Mouse (Mus musculus) heart, adult 2 months (tissue): ENCODE measurements around the gene Ralbp1. TPM values are rescaled to one million over a fixed set of nuclear protein-coding genes. Genes with fewer than 3 reads are reported as not detected.
A peak's percentile ranks its signal among the peaks of the same experiment; 100 is the strongest.

Source experiments
- DNase-seq, 2 experiments: peaks; one replicate each; pipeline ENCODE4 v3.0.0; 2021
- H3K27ac ChIP-seq: fragments of 200-600 bp; 2 replicates; pipeline ENCODE4 v1.8.1; 2022
- H3K27me3 ChIP-seq: fragments of 200-500 bp; 2 replicates; pipeline ENCODE4 v1.6.1; 2012; ENCODE audit warnings: mild to moderate bottlenecking, low read length, inconsistent platforms, mixed read lengths; ENCODE audit not compliant: control insufficient read depth, insufficient read depth
- H3K36me3 ChIP-seq: fragments of 200-500 bp; 2 replicates; pipeline ENCODE4 v1.6.1; 2012; ENCODE audit warnings: low read length, inconsistent platforms; ENCODE audit not compliant: control insufficient read depth, insufficient read depth
- H3K4me1 ChIP-seq: fragments of 200-500 bp; 2 replicates; pipeline ENCODE4 v1.6.1; 2011; ENCODE audit warnings: low read length; ENCODE audit not compliant: control insufficient read depth, insufficient read depth
- H3K4me3 ChIP-seq: fragments of 200-600 bp; 2 replicates; pipeline ENCODE4 v1.8.1; 2022
- H3K79me2 ChIP-seq: fragments of 200-500 bp; replicated peaks from 2 replicates; pipeline ENCODE4 v1.6.1; 2012; ENCODE audit warnings: mild to moderate bottlenecking, inconsistent platforms, low read length, moderate library complexity, mixed read lengths; ENCODE audit not compliant: control insufficient read depth, insufficient read depth
- H3K9ac ChIP-seq: fragments of 200-500 bp; 2 replicates; pipeline ENCODE4 v1.6.1; 2012; ENCODE audit warnings: low read depth, mild to moderate bottlenecking, control low read depth, inconsistent platforms, low read length, mixed read lengths
- CTCF ChIP-seq: fragments of 200-600 bp; IDR thresholded peaks from 2 replicates; pipeline ENCODE4 v1.8.1; 2022; ENCODE audit warnings: antibody characterized with exemption, mild to moderate bottlenecking, moderate library complexity
- EP300 ChIP-seq: fragments of 200-500 bp; IDR thresholded peaks from 2 replicates; pipeline ENCODE4 v1.6.1; 2011; ENCODE audit warnings: low read depth, low read length, control low read depth; ENCODE audit not compliant: insufficient read depth
- POLR2A ChIP-seq: fragments of 200-500 bp; IDR thresholded peaks from 2 replicates; pipeline ENCODE4 v1.6.1; 2011; ENCODE audit warnings: mild to moderate bottlenecking, low read depth, low read length, control low read depth; ENCODE audit not compliant: insufficient read depth
- WGBS: fragments of 180-500 bp; shearing (Covaris S2); methylation state at CpG from one replicate; pipeline ENCODE4 v1.1.7; 2018; 5-methylcytosine and 5-hydroxymethylcytosine counted together
- intact Hi-C: fragments of 180-260 bp; cut with DNase I; formaldehyde crosslinking; loops from one replicate; pipeline ENCODE4 v1.15.1; 2025
- polyA plus RNA-seq: library from polyadenylated mRNA; depleted of rRNA; stranded (reverse); fragments of >200 nt; gene quantifications from 2 replicates; pipeline ENCODE4 v1.2.3, GENCODE M21; 2012
- total RNA-seq, 2 experiments: library from RNA; stranded (reverse); gene quantifications; 2 replicates each; pipeline ENCODE4 v1.2.3; 2021

Gene Ralbp1
- total and polyA plus RNA-seq, 3 experiments: 16.5 to 39.1 (median 36.0) TPM

DNA sequence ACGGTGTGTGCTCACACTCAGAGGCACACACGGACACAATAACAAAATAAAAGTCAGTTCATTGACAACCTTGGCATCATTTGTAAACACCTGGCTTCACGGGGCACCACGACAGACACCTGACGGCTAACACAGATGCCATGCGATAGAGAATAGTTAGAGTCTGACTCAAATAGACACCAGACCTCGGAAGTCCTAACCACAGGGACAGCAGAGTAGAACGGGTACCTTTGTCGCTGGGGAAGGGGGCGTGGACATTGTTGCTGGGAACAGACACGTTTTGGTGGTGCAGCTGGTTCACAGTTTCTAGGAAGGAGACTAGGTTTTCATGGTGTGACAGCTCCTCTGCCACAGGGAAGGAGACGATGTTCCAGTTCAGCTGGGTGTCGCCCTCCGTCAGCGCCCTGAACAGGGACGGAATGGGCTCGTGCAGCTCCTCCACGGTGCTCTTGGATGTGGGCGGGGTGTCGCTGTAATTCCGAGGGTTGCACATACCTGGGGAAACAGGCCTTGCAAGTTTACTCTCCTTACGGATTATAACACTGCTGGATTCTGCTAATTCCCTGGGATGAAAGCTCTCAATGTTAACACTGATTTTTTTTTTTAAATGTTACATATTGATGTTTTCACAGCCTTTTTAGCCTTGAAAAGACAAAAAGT, 43.9 kb upstream of the Ralbp1 start:
- intact Hi-C loops: no loop called here
- Histone ChIP-seq H3K27me3 (no peaks in the 10 kb centered on the region), H3K4me1 (peaks cover 7% of the 10 kb centered on the region), H3K79me2 (no peaks in the 10 kb centered on the region), H3K4me3 (no peak overlapping the region), H3K36me3 (peaks cover 3% of the 10 kb centered on the region), H3K9ac (no peak overlapping the region), H3K27ac (no peak overlapping the region)
- no peak for TF ChIP-seq POLR2A
- TF ChIP-seq EP300: no peak
- TF ChIP-seq CTCF: no peak
- WGBS: 86% methylated on average over 22 of the region's 22 CpGs
- DNase-seq: no peak

DNA sequence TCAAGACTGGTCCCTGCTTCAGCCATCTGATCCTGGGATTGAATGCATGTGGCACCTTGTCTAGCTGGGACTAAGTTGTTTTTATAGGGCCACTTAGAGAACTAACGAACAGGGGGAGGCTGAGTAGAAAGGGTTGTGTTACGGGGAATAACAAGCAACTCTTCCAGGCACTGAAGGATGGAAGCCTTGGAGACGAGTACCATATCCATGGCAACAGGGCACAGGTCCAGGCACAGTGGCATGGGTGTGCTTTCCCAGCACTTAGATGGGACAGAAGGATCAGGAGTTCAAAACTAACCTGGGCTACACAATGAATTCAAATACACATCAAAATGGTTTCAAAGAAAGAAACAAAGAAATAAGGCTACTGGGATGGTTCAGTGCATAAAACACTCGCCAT, 41.5 kb upstream of the Ralbp1 start:
- no peak for DNase-seq
- TF ChIP-seq POLR2A (no peak), EP300 (no peak), CTCF (no peak)
- Histone ChIP-seq H3K36me3 (peaks cover 3% of the 10 kb centered on the region), H3K9ac (no peak overlapping the region), H3K27ac (no peak overlapping the region), H3K27me3 (no peaks in the 10 kb centered on the region), H3K79me2 (no peaks in the 10 kb centered on the region), H3K4me1 (peaks cover 7% of the 10 kb centered on the region), H3K4me3 (no peak overlapping the region)
- 88% methylated on average over 4 of the region's 4 CpGs for WGBS
- intact Hi-C loops: no loop called here

DNA sequence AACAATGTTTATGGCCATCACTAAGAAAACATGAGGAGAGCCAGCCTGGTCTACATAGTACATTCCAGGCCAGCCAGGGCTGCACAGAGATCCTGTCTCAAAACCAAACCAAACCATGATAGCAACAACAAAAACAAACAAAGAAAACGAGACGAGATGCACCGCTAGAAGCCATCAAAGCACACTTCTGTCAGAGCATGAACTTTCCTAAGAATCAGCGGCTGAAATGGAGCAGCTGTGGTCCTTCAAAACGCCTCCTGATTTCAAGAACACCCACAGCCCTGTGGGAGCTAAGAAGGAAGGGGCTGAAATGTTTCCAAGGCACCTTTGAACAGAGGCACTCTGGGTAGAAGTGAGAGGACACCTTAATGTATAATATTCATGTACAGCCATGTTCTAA, 38.6 kb upstream of the Ralbp1 start:
- DNase-seq: no peak
- Histone ChIP-seq H3K27ac (no peak overlapping the region), H3K27me3 (no peaks in the 10 kb centered on the region), H3K4me3 (no peak overlapping the region), H3K36me3 (no peaks in the 10 kb centered on the region), H3K9ac (no peak overlapping the region), H3K79me2 (no peaks in the 10 kb centered on the region), H3K4me1 (no peaks in the 10 kb centered on the region)
- TF ChIP-seq EP300 (no peak), POLR2A (no peak), CTCF (no peak)
- intact Hi-C loops: no loop called here
- 51% methylated on average over 5 of the region's 5 CpGs for WGBS

DNA sequence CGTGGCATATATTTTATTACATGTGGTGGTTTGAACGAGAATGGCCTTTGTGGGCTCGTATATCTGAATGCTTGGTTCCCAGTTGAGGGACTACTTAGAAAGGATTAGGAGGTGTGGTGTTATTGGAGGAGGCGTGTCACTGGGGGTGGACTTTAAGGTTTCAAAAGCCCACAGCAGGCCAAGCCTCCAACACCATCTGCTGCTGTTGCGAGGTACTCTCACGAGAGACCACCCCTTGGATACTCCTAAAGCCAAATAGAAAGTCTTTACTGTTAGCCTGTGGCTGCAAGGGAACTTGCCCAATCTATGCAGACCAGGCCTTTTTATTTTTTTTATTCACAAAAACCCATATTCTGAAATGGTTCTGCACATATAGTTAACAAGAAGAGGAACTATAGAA, 36.4 kb upstream of the Ralbp1 start:
- Histone ChIP-seq H3K4me3 (no peak overlapping the region), H3K9ac (no peak overlapping the region), H3K27ac (no peak overlapping the region), H3K27me3 (no peaks in the 10 kb centered on the region), H3K4me1 (no peaks in the 10 kb centered on the region), H3K79me2 (no peaks in the 10 kb centered on the region), H3K36me3 (no peaks in the 10 kb centered on the region)
- no peak for DNase-seq
- intact Hi-C loops: no loop called here
- 89% methylated on average over 6 of the region's 6 CpGs for WGBS
- TF ChIP-seq CTCF: no peak

DNA sequence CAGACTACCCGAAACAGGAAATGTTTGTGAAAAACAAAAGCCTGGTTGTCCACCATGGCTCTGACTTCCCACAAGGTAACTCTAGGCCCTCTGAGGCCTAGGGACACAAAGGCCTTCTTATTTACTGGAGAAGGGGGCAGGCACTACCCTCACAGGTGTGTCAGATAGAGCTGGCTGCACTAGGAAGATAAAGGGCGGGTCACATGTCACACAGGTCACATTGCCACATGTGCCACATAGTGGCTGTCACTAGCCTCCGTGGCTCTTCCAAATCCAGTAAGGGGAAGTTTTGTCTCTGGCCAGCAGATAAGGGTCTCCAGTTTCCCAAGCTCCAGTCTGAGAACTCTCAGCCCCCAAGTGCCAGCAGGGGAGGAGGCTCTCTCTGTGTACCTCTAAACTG, 33.6 kb upstream of the Ralbp1 start:
- Histone ChIP-seq H3K36me3 (no peaks in the 10 kb centered on the region), H3K27me3 (no peaks in the 10 kb centered on the region), H3K4me3 (no peak overlapping the region), H3K79me2 (no peaks in the 10 kb centered on the region; the same call in 1 of the 2 replicates), H3K9ac (no peak overlapping the region), H3K27ac (no peak overlapping the region), H3K4me1 (peaks cover 7% of the 10 kb centered on the region)
- intact Hi-C loops: loop anchor here (5.0 kb wide), 1 partner anchor 33 kb away; the partner anchor contains the start of gene Twsg1
- WGBS: 59% methylated on average over 3 of the region's 3 CpGs
- DNase-seq: no peak
- TF ChIP-seq CTCF: no peak
- no peak for TF ChIP-seq EP300
- TF ChIP-seq POLR2A: no peak

DNA sequence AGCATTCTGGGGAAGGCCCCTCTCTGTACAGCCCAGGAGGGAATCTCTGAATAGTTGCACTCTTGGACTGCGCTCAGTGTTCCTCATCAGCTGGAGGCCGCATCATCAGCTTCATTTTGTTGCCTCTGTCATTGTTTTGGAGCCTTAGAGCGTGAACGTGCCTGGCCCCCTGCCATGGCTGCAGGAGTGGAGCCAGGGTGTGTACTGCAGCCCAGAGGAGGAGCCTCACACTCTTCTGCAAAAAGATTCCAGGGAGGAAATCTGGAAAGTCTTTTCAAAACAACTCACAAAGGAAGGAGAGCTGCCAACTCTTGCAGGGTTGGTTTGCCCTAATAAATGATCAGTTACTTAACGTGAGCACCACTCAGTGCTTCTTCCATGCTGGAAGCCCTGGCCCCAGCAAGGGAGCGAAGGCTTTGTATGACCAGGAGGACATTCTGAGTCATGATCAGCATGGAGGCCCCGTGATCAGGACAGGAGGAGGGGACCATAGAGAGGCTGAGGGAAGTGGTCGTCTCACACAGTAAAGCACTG, 30.6 kb upstream of the Ralbp1 start:
- Histone ChIP-seq H3K4me1 (peaks cover 7% of the 10 kb centered on the region), H3K27ac (peak overlapping the region; percentile 85), H3K79me2 (no peaks in the 10 kb centered on the region; the same call in 1 of the 2 replicates), H3K4me3 (no peak overlapping the region), H3K36me3 (no peaks in the 10 kb centered on the region), H3K9ac (peak overlapping the region; percentile 18; the same call in 1 of the 2 replicates), H3K27me3 (no peaks in the 10 kb centered on the region)
- peak; percentile 93 to 94 for DNase-seq
- TF ChIP-seq EP300 (0 out of 2 replicates have a peak, but pooled peaks have one; percentile 53), CTCF (0 out of 2 replicates have a peak, but pooled peaks have one; percentile 3), POLR2A (peak; percentile 55; the same call in 1 of the 2 replicates)
- 5% methylated on average over 8 of the region's 8 CpGs for WGBS
- intact Hi-C loops: loop anchor here (1.0 to 5.0 kb wide), 2 partner anchors 31 to 36 kb away; partner anchors contain the start of genes Ralbp1 and Twsg1
